29 mouse cellular contexts compared by ENCODE assay signal in the genomic region with DNA sequence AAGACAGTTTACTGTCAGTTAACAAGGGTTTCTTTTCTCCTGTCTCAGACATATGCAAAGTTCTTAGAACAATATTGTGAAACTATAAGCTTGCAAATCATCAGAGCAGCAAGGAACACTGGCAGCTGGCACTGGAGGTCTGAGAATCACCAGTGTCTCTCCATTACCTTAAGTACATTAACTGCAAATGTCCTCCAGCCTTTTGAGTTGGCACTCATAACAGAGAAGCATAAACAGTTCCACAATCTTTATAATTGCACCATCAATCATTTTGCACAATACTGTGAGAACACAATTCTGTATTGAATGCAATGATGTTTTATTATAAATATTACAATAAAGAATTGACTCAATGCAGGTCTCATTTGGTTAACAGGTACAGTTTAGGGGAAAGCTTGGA. TPM values are rescaled to one million over a fixed set of nuclear protein-coding genes. Genes with fewer than 3 reads are reported as not detected.
"Had no signal": no experiment of that assay in that cellular context is flagged by ENCODE, and none has a peak within 500 bp of the region (broad histone marks: within the 10 kb centered on the region; RNA-seq: fewer than 3 reads in every experiment).

No protein-coding gene starts in this region.

- H3K4me2 ChIP-seq: heart, embryonic 11.5 days; heart, embryonic 13.5 days; heart, embryonic 15.5 days; hindbrain, embryonic 13.5 days; hindbrain, embryonic 15.5 days; kidney, embryonic 15.5 days; limb, embryonic 13.5 days; limb, embryonic 15.5 days; liver, embryonic 12.5 days had no signal

- H3K9ac ChIP-seq: heart, embryonic 13.5 days; heart, embryonic 15.5 days; hindbrain, embryonic 13.5 days; hindbrain, embryonic 15.5 days; kidney, embryonic 15.5 days; limb, embryonic 13.5 days; limb, embryonic 15.5 days; liver, embryonic 12.5 days had no signal

- H3K27me3 ChIP-seq: heart, embryonic 13.5 days; heart, embryonic 15.5 days; hindbrain, embryonic 13.5 days; hindbrain, embryonic 15.5 days; kidney, embryonic 15.5 days; limb, embryonic 13.5 days; limb, embryonic 15.5 days; liver, embryonic 12.5 days had no signal

- H3K4me3 ChIP-seq: gastrocnemius, adult 2 months; heart, adult 2 months; heart, embryonic 13.5 days; heart, embryonic 15.5 days; hindbrain, embryonic 13.5 days; hindbrain, embryonic 15.5 days; kidney, embryonic 15.5 days; limb, embryonic 13.5 days; limb, embryonic 15.5 days; liver, embryonic 12.5 days had no signal

- H3K9me3 ChIP-seq: heart, embryonic 13.5 days; heart, embryonic 15.5 days; hindbrain, embryonic 13.5 days; hindbrain, embryonic 15.5 days; kidney, embryonic 15.5 days; limb, embryonic 13.5 days; limb, embryonic 15.5 days; liver, embryonic 12.5 days had no signal

- H3K27ac ChIP-seq: gastrocnemius, adult 2 months; heart, adult 2 months; heart, embryonic 13.5 days; heart, embryonic 15.5 days; hindbrain, embryonic 13.5 days; hindbrain, embryonic 15.5 days; kidney, embryonic 15.5 days; kidney, postnatal 0 days; limb, embryonic 13.5 days; limb, embryonic 15.5 days; liver, embryonic 12.5 days had no signal

- ATAC-seq: intestine, embryonic 16.5 days; liver, embryonic 12.5 days had no signal

- H3K36me3 ChIP-seq: heart, embryonic 13.5 days; heart, embryonic 15.5 days; hindbrain, embryonic 13.5 days; hindbrain, embryonic 15.5 days; kidney, embryonic 15.5 days; limb, embryonic 13.5 days; limb, embryonic 15.5 days; liver, embryonic 12.5 days had no signal

- DNase-seq: gastrocnemius, adult 2 months; gastrocnemius, postnatal 10 days; gastrocnemius, postnatal 25 days; heart, adult 11 months; heart, adult 2 months; heart, postnatal 14 days; heart, postnatal 36 days; kidney, adult 11 months; kidney, adult 2 months; kidney, adult 9 months; kidney, postnatal 14 days; kidney, postnatal 36 days; layer of hippocampus, adult 9-11 months; layer of hippocampus, postnatal 36 days; left cerebral cortex, postnatal 4 days had no signal

- H3K4me1 ChIP-seq: heart, embryonic 13.5 days; heart, embryonic 15.5 days; hindbrain, embryonic 13.5 days; hindbrain, embryonic 15.5 days; kidney, embryonic 15.5 days; limb, embryonic 13.5 days; limb, embryonic 15.5 days; liver, embryonic 12.5 days had no signal

RNA-seq across cellular contexts. Expression of gene Ano3, which starts 15.0 kb away (rescaled TPM):
- total RNA-seq: hematopoietic stem cell, adult 5-6 weeks; liver, adult 2 months had no signal
- polyA plus RNA-seq: large intestine, adult 2 months; liver, adult 2 months had no signal
